In genomic region chr2:128324256-128325096, GRCm38 (mm10) we compare ENCODE assay signal across 8 mouse cellular contexts.
A peak's percentile ranks its signal among the peaks of the same experiment; 100 is the strongest.
DNase-seq lines count a peak whose midpoint lies in the region; ATAC-seq and TF ChIP-seq lines count a peak whose summit lies in the region.

No protein-coding gene starts in this region.

- WGBS in embryonic facial prominence, embryonic 10.5 days = 38% methylated on average over 13 of the region's 13 CpGs
- 10% methylated on average over 13 of the region's 13 CpGs for WGBS in heart, adult 2 months
- WGBS in kidney, embryonic 16.5 days = 28% methylated on average over 13 of the region's 13 CpGs
- 46% methylated on average over 13 of the region's 13 CpGs for WGBS in cerebellum, adult 2 months

- ATAC-seq in kidney, embryonic 16.5 days (ENCODE audit: low FRiP score, low TSS enrichment) = peak; percentile 61; the same call in 1 of the 2 replicates

- H3K4me1 ChIP-seq in embryonic facial prominence, embryonic 10.5 days = peaks cover 29% of the 10 kb centered on the region
- H3K4me1 ChIP-seq in heart, adult 2 months (ENCODE audit: control insufficient read depth, insufficient read depth, low read length) = peaks cover 10% of the 10 kb centered on the region
- H3K4me1 ChIP-seq in kidney, embryonic 16.5 days (ENCODE audit: insufficient read depth, low read length) = peaks cover 7% of the 10 kb centered on the region; the same call in 1 of the 2 replicates
- H3K4me1 ChIP-seq in cerebellum, adult 2 months (ENCODE audit: control insufficient read depth, insufficient read depth, low read length) = no peaks in the 10 kb centered on the region

- DNase-seq in layer of hippocampus, adult 2 months (ENCODE audit: low spot score in 2 of 2) = peak in 1 of 2 experiments; percentile 40
- DNase-seq in layer of hippocampus, postnatal 10 days (ENCODE audit: low spot score in 2 of 2) = no peak
- peak; percentile 26 for DNase-seq in embryonic facial prominence, embryonic 10.5 days (ENCODE audit: low spot score)
- peak; percentile 77 to 78 for DNase-seq in heart, adult 2 months
- DNase-seq in ovary, postnatal 14 days (ENCODE audit: low spot score) = peak; percentile 41
- DNase-seq in spleen, adult 12 weeks (ENCODE audit: low spot score) = no peak
- no peak for DNase-seq in cerebellum, adult 2 months

- no peak overlapping the region for H3K9ac ChIP-seq in heart, adult 2 months (ENCODE audit: low read depth, low read length)
- H3K9ac ChIP-seq in kidney, embryonic 16.5 days (replicated peaks; ENCODE audit: low read length) = no peak overlapping the region

- H3K79me2 ChIP-seq in heart, adult 2 months (replicated peaks; ENCODE audit: control insufficient read depth, insufficient read depth, low read length) = no peaks in the 10 kb centered on the region

- H3K36me3 ChIP-seq in embryonic facial prominence, embryonic 10.5 days (replicated peaks) = no peaks in the 10 kb centered on the region
- H3K36me3 ChIP-seq in heart, adult 2 months (ENCODE audit: control insufficient read depth, insufficient read depth, low read length) = no peaks in the 10 kb centered on the region
- H3K36me3 ChIP-seq in kidney, embryonic 16.5 days (ENCODE audit: insufficient read depth, low read length) = no peaks in the 10 kb centered on the region

- intact Hi-C loops in heart, adult 2 months (cut with DNase I) = loop anchor here (5.0 kb wide), 1 partner anchor 37 kb away; no protein-coding TSS in a partner anchor

- no peak for TF ChIP-seq CTCF in layer of hippocampus, adult 2 months (conservative IDR thresholded peaks at IDR 0.05)
- no peak for TF ChIP-seq CTCF in heart, adult 2 months (IDR thresholded peaks at IDR 0.05)
- TF ChIP-seq CTCF in cerebellum, adult 2 months (IDR thresholded peaks at IDR 0.05; ENCODE audit: borderline replicate concordance, insufficient read depth, low read depth, low read length) = no peak

- H3K27ac ChIP-seq in layer of hippocampus, adult 2 months = peak overlapping the region; percentile 51; the same call in 1 of the 2 replicates
- H3K27ac ChIP-seq in embryonic facial prominence, embryonic 10.5 days (replicated peaks) = peak overlapping the region; percentile 60
- no peak overlapping the region for H3K27ac ChIP-seq in heart, adult 2 months
- 0 out of 2 replicates have a peak overlapping the region, but pooled peaks have one; percentile 0 for H3K27ac ChIP-seq in kidney, embryonic 16.5 days (ENCODE audit: low read length)
- H3K27ac ChIP-seq in cerebellum, adult 2 months (ENCODE audit: insufficient read depth, low read length) = no peak overlapping the region

- H3K27me3 ChIP-seq in embryonic facial prominence, embryonic 10.5 days (replicated peaks; ENCODE audit: low read depth, poor library complexity, severe bottlenecking) = no peaks in the 10 kb centered on the region
- H3K27me3 ChIP-seq in heart, adult 2 months (ENCODE audit: control insufficient read depth, insufficient read depth, low read length) = no peaks in the 10 kb centered on the region
- no peaks in the 10 kb centered on the region for H3K27me3 ChIP-seq in kidney, embryonic 16.5 days (ENCODE audit: insufficient read depth, low read length)
- no peaks in the 10 kb centered on the region for H3K27me3 ChIP-seq in cerebellum, adult 2 months (ENCODE audit: control insufficient read depth, insufficient read depth, low read length)

- H3K4me3 ChIP-seq in layer of hippocampus, adult 2 months = no peak overlapping the region
- H3K4me3 ChIP-seq in embryonic facial prominence, embryonic 10.5 days = no peak overlapping the region
- no peak overlapping the region for H3K4me3 ChIP-seq in heart, adult 2 months
- no peak overlapping the region for H3K4me3 ChIP-seq in kidney, embryonic 16.5 days (ENCODE audit: low read length)
- no peak overlapping the region for H3K4me3 ChIP-seq in cerebellum, adult 2 months (replicated peaks; ENCODE audit: insufficient read depth, low read depth, low read length)

- TF ChIP-seq POLR2A in heart, adult 2 months (IDR thresholded peaks at IDR 0.05; ENCODE audit: insufficient read depth, low read depth, low read length) = no peak
- TF ChIP-seq POLR2A in cerebellum, adult 2 months (IDR thresholded peaks at IDR 0.05; ENCODE audit: borderline replicate concordance, insufficient read depth, low read length) = no peak

- peak; percentile 23; the same call in 1 of the 2 replicates for TF ChIP-seq EP300 in heart, adult 2 months (IDR thresholded peaks at IDR 0.05; ENCODE audit: insufficient read depth, low read depth, low read length)

- no peaks in the 10 kb centered on the region for H3K9me3 ChIP-seq in embryonic facial prominence, embryonic 10.5 days
- H3K9me3 ChIP-seq in kidney, embryonic 16.5 days (ENCODE audit: low read length) = no peaks in the 10 kb centered on the region

- 0 out of 2 replicates have a peak overlapping the region, but pooled peaks have one; percentile 9 for H3K4me2 ChIP-seq in kidney, embryonic 16.5 days (replicated peaks; ENCODE audit: low read depth, low read length)

Comparison
In these comparisons a context has a peak if more than half of its experiments do, and no peak if none do; other contexts are left out.
1. DNase-seq: peak in embryonic facial prominence, embryonic 10.5 days (single experiment), heart, adult 2 months (2 of 2) and ovary, postnatal 14 days (single experiment); none in layer of hippocampus, postnatal 10 days (0 of 2), spleen, adult 12 weeks (single experiment) and cerebellum, adult 2 months (0 of 2).
2. H3K27ac ChIP-seq: peak in layer of hippocampus, adult 2 months (single experiment), embryonic facial prominence, embryonic 10.5 days (single experiment) and kidney, embryonic 16.5 days (single experiment); none in heart, adult 2 months (single experiment) and cerebellum, adult 2 months (single experiment).